Mouse (Mus musculus): ENCODE measurements around the gene Slc2a6.

DNA sequence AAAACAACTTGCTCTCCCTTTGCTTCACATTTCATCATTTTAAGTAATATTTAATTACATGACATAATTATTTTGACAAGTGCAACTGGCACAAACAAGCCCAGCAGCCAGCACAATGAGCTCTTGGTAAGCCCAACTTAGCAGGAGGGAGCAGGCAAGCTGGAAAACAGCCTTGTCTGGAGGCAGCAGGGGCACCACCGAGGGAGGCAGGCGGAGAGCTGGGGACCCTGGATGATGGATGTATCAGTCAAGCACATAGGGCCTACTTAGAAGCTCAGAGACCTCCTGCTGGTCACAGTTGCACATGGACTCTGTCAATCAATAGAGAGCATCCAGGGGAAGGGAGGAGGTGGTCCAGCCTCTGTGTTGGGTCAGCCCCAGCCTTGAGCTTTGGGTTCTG is 40.2 kb upstream of the Slc2a6 start:
- TF ChIP-seq CTCF (conservative IDR thresholded peaks at IDR 0.05; ENCODE audit: low read length) (no peak), POU5F1 (IDR thresholded peaks at IDR 0.05; ENCODE audit: borderline replicate concordance, low read length) (no peak)

All from E14TG2a.4 (cell line).